Mouse (Mus musculus): ENCODE measurements at regions not wholly inside any gene's neighbourhood (a gene's known extent, or its start where the extent isn't known, plus 50 kb on each side); places are given as distances from the start of the nearest gene placed in this dataset.

DNA sequence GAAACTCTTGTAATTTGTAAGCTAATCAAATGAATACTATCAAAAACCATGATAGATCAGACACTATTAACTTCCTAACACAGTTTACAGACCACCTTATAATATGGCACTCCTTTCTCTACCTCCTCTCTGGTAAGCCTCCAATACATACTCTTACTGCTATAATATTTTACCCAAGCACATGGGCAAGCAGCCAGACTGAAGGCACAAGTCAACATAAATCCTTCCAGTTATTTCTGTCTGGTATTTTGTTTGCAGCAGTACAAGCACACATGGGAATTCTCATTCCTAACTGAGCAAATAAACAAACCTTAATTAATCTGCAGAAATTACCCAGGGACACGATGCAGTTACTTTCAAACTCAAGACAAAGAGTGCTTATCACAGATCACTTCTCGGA lies 210.7 kb upstream of the Zc3h12c start:
- DNase-seq (ENCODE audit: low spot score in 2 of 2) = no peak

DNA sequence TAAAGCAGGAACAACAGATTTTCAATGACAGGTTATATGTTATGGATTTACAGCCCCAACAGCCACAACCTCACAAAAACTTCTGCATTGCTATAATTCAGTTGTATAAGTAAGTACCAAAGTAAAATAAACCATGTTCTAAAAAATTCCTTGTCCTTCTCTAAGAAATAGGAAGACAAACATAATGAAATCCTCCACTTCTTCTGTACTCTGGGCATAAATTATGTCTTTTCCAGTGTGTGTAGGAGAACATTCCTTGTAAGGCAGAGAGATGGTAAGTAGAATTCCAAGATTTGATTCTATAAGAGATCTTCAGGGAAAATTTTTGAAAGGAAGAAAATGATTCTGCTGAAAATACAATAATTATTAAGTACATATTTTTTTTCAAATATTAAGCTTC lies 209.4 kb upstream of the Zc3h12c start:
- DNase-seq (ENCODE audit: low spot score in 2 of 2) = no peak

DNA sequence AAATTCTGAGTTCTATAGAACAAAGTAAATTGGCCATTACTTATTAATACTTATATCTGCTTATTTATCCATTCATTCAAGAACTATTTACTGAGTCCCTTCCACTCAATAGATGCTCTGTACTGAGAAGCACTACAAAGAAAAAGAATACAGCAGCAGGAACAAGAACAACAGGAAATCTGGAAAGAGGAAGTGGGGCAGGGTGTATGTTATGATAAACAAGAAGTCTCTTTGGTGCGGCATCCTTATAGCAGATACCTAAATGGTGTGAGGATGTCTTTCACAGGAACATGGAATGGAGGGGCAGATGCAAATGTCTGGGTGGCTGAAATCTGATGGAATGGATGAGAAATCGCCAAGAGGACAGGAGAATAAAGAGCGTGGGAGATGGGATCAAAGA lies 208.5 kb upstream of the Zc3h12c start:
- no peak for DNase-seq (ENCODE audit: low spot score in 2 of 2)

GRCm38 (mm10) chr9:52371296-52371695 lies 202.9 kb upstream of the Zc3h12c start:
- no peak for DNase-seq (ENCODE audit: low spot score in 2 of 2)

DNA sequence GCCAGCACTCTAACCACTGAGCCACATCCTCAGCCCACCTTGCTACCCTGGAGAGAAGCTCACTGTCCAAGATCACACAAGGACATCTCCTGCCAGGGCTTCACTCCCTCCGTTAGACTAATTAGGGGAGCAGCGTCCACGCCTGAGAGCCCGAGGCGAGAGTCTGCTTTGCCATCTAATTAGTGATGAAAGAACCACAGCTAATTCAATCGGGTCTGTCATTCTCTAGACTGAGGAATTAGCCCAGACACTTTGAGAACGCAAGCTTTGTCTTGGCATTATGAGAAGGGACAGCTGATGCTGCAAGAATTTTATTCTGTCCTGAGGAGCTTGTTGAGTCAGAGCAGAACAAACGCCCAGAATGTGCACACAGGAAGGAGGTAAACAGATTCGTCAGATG lies 200.5 kb upstream of the Zc3h12c start:
- no peak for DNase-seq (ENCODE audit: low spot score in 2 of 2)

GRCm38 (mm10) chr9:52368080-52368479 lies 199.7 kb upstream of the Zc3h12c start:
- no peak for DNase-seq (ENCODE audit: low spot score in 2 of 2)

DNA sequence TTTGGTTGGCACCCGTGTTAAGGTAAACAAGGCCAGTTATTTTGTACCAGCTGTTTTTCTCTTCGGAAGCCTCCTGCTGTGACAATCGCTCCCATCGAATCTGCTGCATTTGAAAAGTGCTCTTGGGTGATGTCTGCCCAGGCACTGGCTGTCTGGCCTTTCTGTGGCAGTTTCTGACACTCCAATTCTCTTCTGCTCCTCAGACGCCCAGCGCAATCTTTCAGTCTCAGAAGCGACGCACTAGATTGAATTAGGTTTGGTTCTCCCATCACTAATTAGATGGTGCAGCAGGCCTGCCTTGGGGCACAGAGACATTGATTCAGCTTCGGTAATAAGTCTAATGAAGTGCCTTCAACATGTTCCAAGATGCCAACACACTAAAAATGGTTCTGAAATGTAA lies 197.7 kb upstream of the Zc3h12c start:
- no peak for DNase-seq (ENCODE audit: low spot score in 2 of 2)

DNA sequence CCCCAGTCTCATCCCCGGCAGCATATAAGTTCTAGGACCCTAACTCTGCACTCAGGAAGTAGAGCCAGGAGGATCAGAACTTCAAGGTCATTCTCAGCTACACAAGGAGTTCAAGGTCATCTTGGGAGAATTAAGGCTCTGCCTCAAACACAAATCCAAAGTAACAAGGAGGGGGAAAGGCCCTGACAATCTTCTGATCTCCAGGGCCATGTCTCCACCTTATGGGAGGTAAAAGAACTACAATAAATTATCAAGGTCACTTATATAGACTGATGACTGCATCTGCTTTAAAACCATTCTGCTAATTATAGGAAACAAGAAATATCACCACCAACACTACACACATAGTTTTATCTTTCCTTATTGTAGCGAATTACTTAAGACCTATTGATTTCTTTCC lies 193.2 kb upstream of the Zc3h12c start:
- no peak for DNase-seq (ENCODE audit: low spot score in 2 of 2)

DNA sequence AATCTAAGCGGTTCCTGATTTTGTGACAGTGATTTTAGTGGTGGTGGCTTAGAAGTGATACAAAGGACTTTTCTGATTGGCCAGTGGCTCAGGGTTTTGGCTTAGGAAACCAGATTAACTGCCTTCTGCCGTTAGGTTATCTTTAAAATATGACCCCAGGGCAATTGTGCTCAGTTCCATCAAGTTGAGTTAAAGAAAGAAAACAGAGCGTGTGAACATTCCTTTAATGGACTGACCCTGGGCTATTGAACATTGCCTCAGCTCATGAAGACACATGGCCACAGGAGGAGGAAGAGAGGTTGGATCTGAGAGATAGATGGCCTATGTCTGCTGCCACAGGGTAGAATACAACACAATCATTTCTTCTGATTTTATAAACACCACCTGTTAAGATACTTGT lies 191.0 kb upstream of the Zc3h12c start:
- no peak for DNase-seq (ENCODE audit: low spot score in 2 of 2)

GRCm38 (mm10) chr9:52356549-52356948 lies 188.2 kb upstream of the Zc3h12c start:
- DNase-seq (ENCODE audit: low spot score in 2 of 2) = no peak

DNA sequence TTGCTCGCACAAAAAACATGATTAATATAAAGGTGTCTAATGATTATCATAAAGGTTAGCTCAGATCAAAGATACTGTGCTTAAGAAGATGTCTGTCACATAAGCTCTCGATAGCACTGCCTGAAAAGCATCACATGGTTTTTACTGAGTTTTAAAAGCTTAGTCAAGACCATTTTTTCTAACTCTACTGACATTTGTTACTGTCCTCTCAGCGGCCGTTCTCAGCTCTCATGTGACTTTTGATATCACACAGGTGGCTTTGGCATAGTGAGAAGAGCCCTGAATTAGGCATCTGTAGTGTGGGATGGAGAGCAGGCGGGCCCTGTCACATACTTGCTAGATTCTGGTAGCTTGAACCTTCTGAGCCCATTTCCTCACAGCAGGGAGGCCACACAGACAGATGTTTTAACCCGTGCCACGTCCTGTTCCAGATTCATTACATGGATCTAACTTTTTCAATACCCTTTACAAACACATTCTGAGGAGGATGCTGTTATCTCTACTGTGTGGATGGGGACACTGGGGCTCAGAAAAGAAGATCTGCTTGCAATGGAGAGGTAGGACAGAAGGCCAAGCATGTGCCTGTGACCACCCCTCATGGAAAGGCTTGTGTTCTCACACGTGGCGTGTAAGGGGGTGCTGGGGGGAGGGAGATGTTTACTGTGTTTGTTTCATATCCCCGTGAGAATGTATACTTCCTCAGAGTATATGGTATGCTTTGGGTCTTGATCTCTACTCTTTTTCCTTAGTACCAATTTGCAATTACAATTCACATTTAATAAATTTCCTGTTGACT lies 187.0 kb upstream of the Zc3h12c start:
- no peak for DNase-seq (ENCODE audit: low spot score in 2 of 2)

GRCm38 (mm10) chr9:52348536-52349527 lies 180.5 kb upstream of the Zc3h12c start:
- DNase-seq (ENCODE audit: low spot score in 2 of 2) = no peak

DNA sequence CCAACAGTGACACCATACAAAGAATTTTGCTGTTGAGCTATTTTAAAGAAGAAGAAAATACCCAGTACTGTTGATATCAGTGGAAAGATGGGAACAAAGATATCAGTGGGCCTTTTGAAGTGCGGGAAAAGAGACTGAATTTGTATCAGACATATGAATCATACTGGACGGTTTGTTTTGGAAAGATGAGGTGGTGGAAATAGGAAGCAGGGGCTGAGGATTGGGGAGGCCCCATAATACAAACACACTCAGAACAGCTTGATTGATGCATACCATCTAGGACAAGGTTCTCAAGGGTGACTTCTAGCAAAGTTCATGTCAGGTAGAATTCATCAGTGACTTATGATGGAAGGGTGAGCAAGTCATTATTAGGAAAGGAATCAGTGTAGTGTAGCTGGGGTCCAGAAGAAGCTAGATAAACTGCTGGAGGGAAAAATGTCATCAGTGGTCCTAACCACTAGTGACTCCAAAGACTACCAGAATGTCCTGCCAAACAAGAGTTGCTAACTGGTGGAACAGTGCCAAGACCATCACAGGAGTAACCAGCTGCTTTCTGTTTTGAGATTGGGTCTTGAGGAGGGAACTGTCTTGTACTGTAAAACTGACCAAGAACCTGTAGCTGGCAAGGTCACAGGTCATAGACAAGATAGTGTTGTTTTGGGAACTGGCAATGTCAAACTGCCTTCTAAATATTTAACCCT lies 176.0 kb upstream of the Zc3h12c start:
- no peak for DNase-seq (ENCODE audit: low spot score in 2 of 2)

GRCm38 (mm10) chr9:52341029-52341428 lies 172.7 kb upstream of the Zc3h12c start:
- DNase-seq (ENCODE audit: low spot score in 2 of 2) = no peak

GRCm38 (mm10) chr9:52337786-52338322 lies 169.5 kb upstream of the Zc3h12c start:
- DNase-seq (ENCODE audit: low spot score in 2 of 2) = no peak

DNA sequence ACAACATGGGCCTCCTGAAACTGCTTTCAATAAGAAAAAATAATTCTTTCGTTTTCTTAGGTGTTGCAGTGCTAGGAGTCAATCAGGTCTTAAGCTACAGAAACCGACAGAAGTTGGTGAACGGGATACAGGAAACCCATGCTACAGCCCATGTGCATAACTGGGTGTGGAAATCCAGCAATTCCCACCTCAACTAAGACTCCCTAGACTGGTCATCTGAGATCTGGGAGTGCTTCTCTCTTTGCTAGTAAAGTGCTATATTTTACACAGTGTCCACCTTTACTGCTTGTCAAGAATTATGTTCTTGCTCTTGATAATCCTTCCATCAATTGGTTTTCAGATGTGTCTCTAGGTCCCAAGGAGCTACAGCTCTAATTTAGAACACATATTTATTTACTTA lies 166.4 kb upstream of the Zc3h12c start:
- no peak for DNase-seq (ENCODE audit: low spot score in 2 of 2)

- DNase-seq (ENCODE audit: low spot score in 2 of 2) = no peak
These were observed 165.5 kb upstream of the Zc3h12c start for GRCm38 (mm10) chr9:52333884-52334283.

DNA sequence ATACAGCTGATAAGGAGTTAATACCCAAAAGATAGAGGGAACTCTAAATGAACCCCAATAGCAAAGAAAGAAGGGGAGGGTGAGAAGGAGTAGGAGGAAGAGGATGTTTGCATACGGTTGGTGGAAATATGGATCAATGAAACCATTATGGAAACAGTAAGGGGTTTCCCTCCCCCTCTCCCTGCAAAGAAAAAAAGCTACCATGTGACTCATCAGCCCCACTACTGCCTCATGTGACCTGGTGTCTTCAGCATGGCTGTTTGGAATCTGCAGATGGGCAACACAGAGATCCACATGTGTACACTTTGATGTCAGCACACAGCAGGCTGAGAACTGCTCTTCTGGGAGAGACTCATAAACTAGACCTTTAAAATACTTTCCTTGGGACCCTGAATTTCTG lies 163.4 kb upstream of the Zc3h12c start:
- no peak for DNase-seq (ENCODE audit: low spot score in 2 of 2)

- no peak for DNase-seq (ENCODE audit: low spot score in 2 of 2)
These were observed 162.3 kb upstream of the Zc3h12c start for GRCm38 (mm10) chr9:52330652-52331051.

DNA sequence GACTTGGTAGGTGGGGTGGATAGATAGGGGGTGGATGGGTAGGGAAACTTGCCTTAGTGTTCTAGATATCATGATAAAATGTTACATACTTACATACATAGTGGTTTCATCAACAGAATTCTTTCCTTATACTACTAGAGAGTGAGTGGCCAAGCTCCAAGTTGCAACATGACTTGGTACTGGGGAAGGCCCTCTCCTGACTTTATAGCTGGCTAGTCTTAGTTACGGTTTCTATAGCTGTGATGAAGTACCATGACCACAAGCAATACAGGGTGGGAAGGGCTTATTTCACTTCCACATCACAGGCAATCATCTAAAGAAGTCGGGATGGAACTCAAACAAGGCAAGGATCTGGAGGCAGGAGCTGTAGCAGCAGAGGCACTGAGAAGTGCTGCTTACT lies 156.0 kb upstream of the Zc3h12c start:
- DNase-seq (ENCODE audit: low spot score in 2 of 2) = no peak

- DNase-seq (ENCODE audit: low spot score in 2 of 2) = no peak
These were observed 155.4 kb upstream of the Zc3h12c start for GRCm38 (mm10) chr9:52323757-52324156.

DNA sequence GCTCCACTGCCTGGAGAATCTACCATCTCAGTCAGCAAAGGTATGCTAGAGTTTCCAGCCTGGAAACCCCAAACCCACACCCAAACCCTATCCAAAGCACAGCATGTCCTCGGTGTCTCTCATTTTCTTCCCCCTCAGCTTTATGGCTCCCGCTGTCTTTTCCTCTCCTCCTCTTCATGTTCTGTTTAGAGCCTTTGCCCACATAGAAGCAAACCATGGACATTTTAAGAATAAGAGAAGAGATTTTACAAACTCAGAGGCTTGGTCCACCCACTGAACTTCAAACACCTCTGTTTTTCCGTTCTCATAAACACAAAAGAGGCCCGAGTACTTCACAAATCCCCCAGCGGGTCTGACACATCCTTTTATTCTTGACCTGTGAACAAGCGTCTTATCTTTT lies 154.9 kb upstream of the Zc3h12c start:
- DNase-seq (ENCODE audit: low spot score in 2 of 2) = no peak

Data from left cerebral cortex, adult 8-10 months (tissue).